Mouse (Mus musculus) G1E (cell line): ENCODE measurements at regions not wholly inside any gene's neighbourhood (a gene's known extent, or its start where the extent isn't known, plus 50 kb on each side); places are given as distances from the start of the nearest gene placed in this dataset.

Experiments used
- CTCF ChIP-seq: IDR thresholded peaks from 2 replicates; pipeline ENCODE4 v1.5.1; 2012; ENCODE audit warnings: low read depth, low read length, inconsistent platforms, mixed read lengths
- GATA1 ChIP-seq: IDR thresholded peaks from 2 replicates; pipeline ENCODE4 v1.6.1; 2012; ENCODE audit warnings: borderline replicate concordance, low read length, inconsistent platforms, mixed read lengths
- GATA2 ChIP-seq: IDR thresholded peaks from 2 replicates; pipeline ENCODE4 v1.6.1; 2012; ENCODE audit warnings: low read depth, low read length, inconsistent platforms, borderline replicate concordance
- POLR2AphosphoS5 ChIP-seq: IDR thresholded peaks from 2 replicates; pipeline ENCODE4 v1.6.1; 2012; ENCODE audit warnings: low read depth, low read length, inconsistent platforms; ENCODE audit not compliant: insufficient replicate concordance
- TAL1 ChIP-seq: conservative IDR thresholded peaks from 2 replicates; pipeline ENCODE4 v1.6.1; 2012; ENCODE audit warnings: low read depth, low read length, inconsistent platforms, mixed read lengths

GRCm38 (mm10) chr5:85661487-85661886 is 403.9 kb downstream of the Cenpc1 start:
- TF ChIP-seq GATA1 (no peak), CTCF (no peak), GATA2 (no peak), POLR2AphosphoS5 (no peak), TAL1 (no peak)
